Mouse (Mus musculus): ENCODE data around the gene Trpv5. TPM values are rescaled to one million over a fixed set of nuclear protein-coding genes. Genes with fewer than 3 reads are reported as not detected.

The Trpv5 gene
- polyA plus RNA-seq (2015; fragmentation: Illumina TruSeq; extraction: RNeasy Lipid Tissue Mini Kit (QIAGEN cat#74804); ENCODE audit: insufficient read depth, low read depth, low replicate concordance), result not detected

DNA sequence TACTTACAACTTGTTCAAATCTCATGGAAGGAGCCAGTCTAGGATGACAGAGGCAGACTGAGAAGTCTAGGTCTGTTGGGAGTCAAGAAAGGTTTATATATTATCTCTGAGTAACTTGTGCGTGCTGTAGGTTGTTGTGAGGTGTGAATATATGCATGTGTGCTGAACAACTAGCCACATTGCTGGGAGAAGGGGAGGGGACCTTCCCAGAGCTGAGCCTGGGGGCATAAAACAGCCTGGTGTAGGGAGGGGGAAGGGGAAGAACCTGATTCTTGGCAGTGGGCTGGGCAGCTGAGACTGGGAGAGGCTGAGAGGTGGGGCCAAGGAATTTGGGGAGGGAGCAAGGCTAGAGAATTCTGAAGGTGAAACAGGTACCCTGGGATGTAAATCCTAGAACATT is at the start of gene Trpv5:
TSS of gene Trpv5 (minus strand) at position 101 of the 400 bp plus-strand sequence.

DNA sequence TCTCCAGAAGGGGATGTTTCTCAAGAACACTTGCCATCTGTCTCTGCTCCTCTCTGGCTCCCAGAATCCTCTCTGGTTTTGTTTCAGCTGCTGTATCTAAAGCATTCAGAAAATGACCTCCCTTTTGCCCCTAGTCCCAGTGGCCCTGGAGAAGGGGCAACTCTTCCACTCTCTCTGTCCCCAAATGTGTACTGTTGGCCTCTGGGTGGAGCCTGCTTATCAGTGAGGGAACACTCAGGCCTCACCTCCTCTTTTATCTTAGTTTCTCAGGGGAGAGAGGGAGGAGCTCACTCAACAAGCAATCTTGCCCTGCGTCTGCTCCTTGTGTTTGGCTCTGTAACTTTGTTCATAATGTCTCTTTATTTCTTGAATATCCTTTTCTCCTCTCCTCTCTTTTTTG is 23.6 kb upstream of the Trpv5 start, which contains the start of gene Kel:
TSS of gene Kel (minus strand) at position 217 of the 400 bp plus-strand sequence.

DNA sequence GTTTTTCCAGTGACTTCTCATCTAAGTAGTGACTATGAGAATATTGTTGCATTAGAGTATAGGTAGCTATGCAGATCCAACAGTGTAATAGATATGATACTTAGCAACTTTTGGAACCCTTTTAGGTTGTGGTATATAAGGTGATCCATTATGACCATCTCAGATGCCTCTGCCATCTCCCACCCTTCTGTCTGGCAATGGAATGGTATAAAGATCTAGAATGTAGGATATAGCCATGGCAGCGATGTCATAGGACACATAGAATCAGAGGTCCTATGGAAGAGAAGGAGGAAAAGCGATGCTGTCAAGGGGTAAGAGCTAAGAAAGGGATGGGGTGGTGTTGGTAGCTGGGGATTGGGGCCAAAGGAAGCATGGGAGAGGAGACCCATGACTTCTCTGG is 3.6 kb upstream of the Trpv5 start, which contains the start of gene Llcfc1:
TSS of gene Llcfc1 (plus strand) at position 301 of the 400 bp plus-strand sequence.

DNA sequence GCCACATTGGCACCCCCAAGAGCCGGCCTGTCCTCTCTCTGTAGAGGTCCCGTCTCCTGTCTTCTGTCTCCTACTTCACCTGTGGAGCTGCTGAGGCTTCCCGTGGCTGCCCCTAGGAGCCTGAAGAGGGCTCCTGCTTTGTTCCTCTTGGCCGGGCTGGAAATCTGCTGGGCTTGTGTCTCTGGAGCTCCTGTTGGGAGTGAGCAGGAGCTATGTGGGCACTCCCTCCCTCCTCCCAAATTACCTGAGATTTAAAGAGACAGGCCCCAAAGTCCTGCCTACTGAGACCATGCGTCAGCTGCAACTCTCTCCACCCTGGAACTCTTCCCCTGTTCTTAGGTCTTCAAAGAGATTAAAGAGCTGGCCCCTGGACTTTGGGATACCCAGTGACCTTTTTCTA is 44.4 kb downstream of the Trpv5 start, which contains the start of gene Trpv6:
TSS of gene Trpv6 (minus strand) at position 228 of the 400 bp plus-strand sequence.

DNA sequence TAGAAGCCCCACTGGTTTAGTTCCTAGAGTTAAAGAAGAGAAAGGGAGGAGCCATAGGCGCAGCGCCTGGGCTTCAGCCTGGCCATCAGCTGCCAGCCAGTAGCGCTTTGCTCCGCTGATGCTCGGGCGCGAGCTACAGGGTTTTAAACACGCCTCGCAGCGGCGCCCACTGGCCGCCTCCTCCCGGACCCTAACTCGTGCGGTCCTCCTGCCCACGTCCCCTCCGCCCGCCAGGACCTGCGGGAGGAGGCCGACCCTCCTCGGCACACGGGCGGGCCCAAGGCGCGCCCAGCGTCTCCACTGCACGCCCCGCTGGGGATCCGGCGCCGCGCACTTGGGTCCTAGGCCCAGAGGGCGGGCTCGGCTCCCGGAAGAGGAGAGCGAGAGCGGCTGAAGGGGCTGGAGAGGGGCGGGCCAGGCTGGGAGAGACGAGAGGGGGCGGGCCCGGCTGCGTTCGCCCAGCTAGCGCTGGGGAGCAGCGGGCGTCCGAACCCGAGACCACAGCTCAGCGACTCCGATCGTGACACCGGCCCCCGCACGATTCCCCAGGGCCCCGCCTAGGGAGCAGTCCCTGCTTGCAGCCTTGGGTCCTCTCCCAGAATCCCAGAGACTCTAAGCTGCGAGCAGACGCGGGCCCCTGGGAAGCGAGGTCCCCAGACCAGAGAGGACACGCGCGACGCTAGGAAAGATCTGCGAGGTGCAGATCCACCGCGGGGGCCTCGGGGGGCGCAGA is 75.3 kb downstream of the Trpv5 start, which contains the start of gene Ephb6:
TSS of gene Ephb6 (plus strand) at position 422 of the 733 bp plus-strand sequence.

Other genes with a start within 250 kb of the Trpv5 start
- 167 TPM for gene Gm10334, start 234.6 kb downstream of the Trpv5 start, polyA plus RNA-seq (2015; fragmentation: Illumina TruSeq; extraction: RNeasy Lipid Tissue Mini Kit (QIAGEN cat#74804); ENCODE audit: insufficient read depth, low read depth, low replicate concordance)
- 15.3 TPM for gene Prss1, start 221.8 kb downstream of the Trpv5 start, polyA plus RNA-seq (2015; fragmentation: Illumina TruSeq; extraction: RNeasy Lipid Tissue Mini Kit (QIAGEN cat#74804); ENCODE audit: insufficient read depth, low read depth, low replicate concordance)
- 28,178 TPM for gene Prss2, start 159.0 kb downstream of the Trpv5 start, polyA plus RNA-seq (2015; fragmentation: Illumina TruSeq; extraction: RNeasy Lipid Tissue Mini Kit (QIAGEN cat#74804); ENCODE audit: insufficient read depth, low read depth, low replicate concordance)
- 2.8 TPM for gene Ephb6, start 75.3 kb downstream of the Trpv5 start, polyA plus RNA-seq (2015; fragmentation: Illumina TruSeq; extraction: RNeasy Lipid Tissue Mini Kit (QIAGEN cat#74804); ENCODE audit: insufficient read depth, low read depth, low replicate concordance)
- gene Trpv6, start 44.4 kb downstream of the Trpv5 start, polyA plus RNA-seq (2015; fragmentation: Illumina TruSeq; extraction: RNeasy Lipid Tissue Mini Kit (QIAGEN cat#74804); ENCODE audit: insufficient read depth, low read depth, low replicate concordance), result 1.3 TPM
- gene Llcfc1, start 3.7 kb upstream of the Trpv5 start, polyA plus RNA-seq (2015; fragmentation: Illumina TruSeq; extraction: RNeasy Lipid Tissue Mini Kit (QIAGEN cat#74804); ENCODE audit: insufficient read depth, low read depth, low replicate concordance), result not detected
- not detected for gene Kel, start 23.6 kb upstream of the Trpv5 start, polyA plus RNA-seq (2015; fragmentation: Illumina TruSeq; extraction: RNeasy Lipid Tissue Mini Kit (QIAGEN cat#74804); ENCODE audit: insufficient read depth, low read depth, low replicate concordance)
- not detected for gene Olfr459, start 94.4 kb upstream of the Trpv5 start, polyA plus RNA-seq (2015; fragmentation: Illumina TruSeq; extraction: RNeasy Lipid Tissue Mini Kit (QIAGEN cat#74804); ENCODE audit: insufficient read depth, low read depth, low replicate concordance)
- not detected for gene Pip, start 166.8 kb upstream of the Trpv5 start, polyA plus RNA-seq (2015; fragmentation: Illumina TruSeq; extraction: RNeasy Lipid Tissue Mini Kit (QIAGEN cat#74804); ENCODE audit: insufficient read depth, low read depth, low replicate concordance)
- gene Sval2, start 172.2 kb upstream of the Trpv5 start, polyA plus RNA-seq (2015; fragmentation: Illumina TruSeq; extraction: RNeasy Lipid Tissue Mini Kit (QIAGEN cat#74804); ENCODE audit: insufficient read depth, low read depth, low replicate concordance), result not detected